ENCODE assay signal across 8 mouse cellular contexts in the genomic region with DNA sequence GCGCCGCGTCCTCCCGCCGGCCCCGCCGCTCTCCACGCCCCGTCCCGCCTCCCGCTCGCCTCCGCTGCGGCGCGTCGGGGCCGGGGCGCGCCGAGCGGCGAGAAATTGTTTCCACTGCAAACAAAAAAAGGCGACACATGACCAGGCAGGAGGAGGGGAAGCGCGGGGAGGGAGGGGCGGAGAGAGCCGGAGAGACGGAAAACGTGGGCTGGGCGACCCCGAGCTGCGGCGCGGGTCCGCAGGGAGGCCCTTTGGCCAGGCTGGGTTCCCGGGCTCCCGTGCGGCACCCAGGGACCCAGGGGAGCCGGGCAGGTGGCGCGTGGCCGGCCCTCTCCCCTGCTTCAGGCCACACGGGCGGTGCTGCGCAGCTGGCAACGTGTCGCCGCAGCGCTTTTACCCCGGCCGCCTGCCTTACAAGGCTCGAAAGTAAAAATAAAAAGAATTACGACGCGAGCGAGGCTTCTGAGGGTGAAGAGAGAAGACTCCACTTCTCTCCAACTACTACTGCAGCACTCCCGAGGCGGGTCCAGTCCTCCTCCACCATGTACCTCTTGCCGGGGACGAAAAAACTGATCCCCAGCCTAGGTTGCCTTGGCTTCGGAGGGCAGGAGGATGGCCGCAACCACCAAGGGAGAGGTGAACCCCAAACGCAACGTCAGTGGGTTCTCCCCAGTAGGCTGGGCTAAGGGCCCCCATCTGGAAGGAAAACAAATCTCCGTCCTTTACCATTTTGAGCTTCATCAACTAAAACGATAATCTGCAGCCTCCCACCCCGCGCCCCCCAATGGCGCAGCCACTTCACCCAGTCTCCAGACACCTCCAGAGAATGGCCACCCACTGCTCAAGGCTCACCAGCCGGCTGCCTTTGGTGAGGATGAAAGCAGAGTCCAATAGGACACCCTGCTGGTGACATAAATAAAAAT.
DNase-seq lines count a peak whose midpoint lies in the region; ATAC-seq lines count a peak whose summit lies in the region.

No protein-coding gene starts in this region.

- H3K4me3 ChIP-seq in intestine, embryonic 15.5 days (replicated peaks), result peak overlapping the region; percentile 73
- peak overlapping the region; percentile 96 for H3K4me3 ChIP-seq in midbrain, embryonic 10.5 days

- peak overlapping the region; percentile 87 for H3K27ac ChIP-seq in intestine, embryonic 15.5 days
- H3K27ac ChIP-seq in midbrain, embryonic 10.5 days (replicated peaks), result peak overlapping the region; percentile 95

- intact Hi-C loops in gastrocnemius, postnatal 36 days (cut with DNase I), result loop anchor here (5.0 kb wide), 3 partner anchors 169 to 444 kb away; partner anchors contain the start of gene Foxn3
- intact Hi-C loops in left cerebral cortex, postnatal 36 days (cut with DNase I), result loop anchor here (5.0 kb wide), 3 partner anchors 169 to 444 kb away; partner anchors contain the start of gene Foxn3

- H3K9ac ChIP-seq in intestine, embryonic 15.5 days, result peak overlapping the region; percentile 84

- ATAC-seq in intestine, embryonic 15.5 days, result peak; percentile 83

- peak overlapping the region; percentile 64 for H3K4me2 ChIP-seq in intestine, embryonic 15.5 days (replicated peaks)

- under 1% methylated on average over 70 of the region's 71 CpGs for WGBS in intestine, embryonic 15.5 days
- under 1% methylated on average over 71 of the region's 71 CpGs for WGBS in midbrain, embryonic 10.5 days

- no peaks in the 10 kb centered on the region for H3K9me3 ChIP-seq in intestine, embryonic 15.5 days
- no peaks in the 10 kb centered on the region; the same call in 1 of the 2 replicates for H3K9me3 ChIP-seq in midbrain, embryonic 10.5 days (replicated peaks)

- H3K36me3 ChIP-seq in intestine, embryonic 15.5 days, result no peaks in the 10 kb centered on the region
- peaks cover 15% of the 10 kb centered on the region for H3K36me3 ChIP-seq in midbrain, embryonic 10.5 days

- H3K27me3 ChIP-seq in intestine, embryonic 15.5 days (replicated peaks), result no peaks in the 10 kb centered on the region
- peaks cover 13% of the 10 kb centered on the region for H3K27me3 ChIP-seq in midbrain, embryonic 10.5 days (ENCODE audit: low read depth, poor library complexity, severe bottlenecking)

- peaks cover 12% of the 10 kb centered on the region for H3K4me1 ChIP-seq in intestine, embryonic 15.5 days (replicated peaks)
- H3K4me1 ChIP-seq in midbrain, embryonic 10.5 days, result peaks cover 32% of the 10 kb centered on the region

- DNase-seq in adrenal gland, adult 18-20 months (ENCODE audit: low spot score in 2 of 2), result peak; percentile 85 to 86
- peak; percentile 94 for DNase-seq in embryo, embryonic 11 days
- peak; percentile 77 to 81 for DNase-seq in gastrocnemius, postnatal 36 days
- DNase-seq in left cerebral cortex, postnatal 36 days (ENCODE audit: low spot score in 2 of 2), result peak; percentile 84
- peak; percentile 93 for DNase-seq in midbrain, embryonic 10.5 days (ENCODE audit: low spot score)
- peak; percentile 67 to 68 for DNase-seq in right cerebral cortex, postnatal 36 days (ENCODE audit: low spot score in 2 of 2)
- peak; percentile 88 to 90 for DNase-seq in urinary bladder, postnatal 4 days (ENCODE audit: low spot score in 2 of 2)

Comparison
In these comparisons a context has a peak if more than half of its experiments do, and no peak if none do; other contexts are left out.
1. Peak in every context shown above with its lines: DNase-seq, ATAC-seq, H3K4me3 ChIP-seq and H3K27ac ChIP-seq.